Mouse (Mus musculus) gonadal fat pad, adult 2 months (tissue): ENCODE measurements around the gene Sipa1l2. TPM values are rescaled to one million over a fixed set of nuclear protein-coding genes. Genes with fewer than 3 reads are reported as not detected.

Experiments
- DNase-seq: peaks from one replicate; pipeline ENCODE4 v3.0.0-alpha.2; 2012; ENCODE audit warnings: low read depth
- polyA plus RNA-seq: library from polyadenylated mRNA; depleted of rRNA; stranded (reverse); fragments of >200 nt; gene quantifications from 2 replicates; pipeline ENCODE4 v1.2.3, GENCODE M21; 2012

Sipa1l2 gene
- polyA plus RNA-seq, 1 experiment = 8.9 TPM

DNA sequence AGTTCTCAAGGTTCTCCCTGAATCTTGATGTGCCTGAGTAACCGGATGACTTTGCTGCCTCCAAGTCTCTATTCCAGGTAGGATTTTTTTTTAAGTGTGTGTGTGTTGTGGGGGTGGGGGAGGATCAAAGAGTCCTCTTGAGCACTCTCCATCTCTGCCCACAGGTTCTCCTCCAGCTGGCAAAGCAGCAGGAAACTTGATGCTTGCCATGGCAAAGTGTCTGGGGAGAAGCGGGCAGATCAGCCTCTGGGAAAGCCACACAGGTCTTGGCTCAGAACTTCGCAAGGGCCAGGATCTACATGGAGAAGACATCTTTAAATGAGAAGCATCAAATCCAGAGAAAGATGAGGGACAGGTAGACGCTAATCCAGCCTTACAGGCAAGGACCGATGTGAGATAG is 10.8 kb upstream of the Sipa1l2 start:
- no peak for DNase-seq

GRCm38 (mm10) chr8:125576127-125576526 is 6.5 kb upstream of the Sipa1l2 start:
- no peak for DNase-seq

GRCm38 (mm10) chr8:125574280-125574679 is 4.7 kb upstream of the Sipa1l2 start:
- DNase-seq = no peak

DNA sequence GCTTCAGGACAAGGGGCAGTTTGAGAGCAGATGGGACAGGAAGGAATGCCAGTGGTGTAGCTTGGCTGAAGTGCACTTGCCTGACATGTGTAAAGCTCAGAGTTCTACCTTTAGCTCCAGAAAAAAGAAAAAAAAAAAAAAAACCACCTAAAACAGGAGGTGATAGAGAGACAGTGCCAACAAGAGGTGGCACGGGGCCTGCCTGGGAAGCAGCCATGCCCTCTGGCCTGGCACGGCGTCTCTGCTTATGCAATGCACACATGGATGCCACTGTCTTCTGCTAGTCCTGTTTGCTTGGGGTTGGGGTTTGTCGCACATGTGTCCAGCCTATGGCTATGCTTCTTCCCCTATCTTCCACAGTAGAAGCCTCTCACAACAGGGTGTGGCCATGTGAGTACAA is 2.6 kb upstream of the Sipa1l2 start:
- DNase-seq = no peak

DNA sequence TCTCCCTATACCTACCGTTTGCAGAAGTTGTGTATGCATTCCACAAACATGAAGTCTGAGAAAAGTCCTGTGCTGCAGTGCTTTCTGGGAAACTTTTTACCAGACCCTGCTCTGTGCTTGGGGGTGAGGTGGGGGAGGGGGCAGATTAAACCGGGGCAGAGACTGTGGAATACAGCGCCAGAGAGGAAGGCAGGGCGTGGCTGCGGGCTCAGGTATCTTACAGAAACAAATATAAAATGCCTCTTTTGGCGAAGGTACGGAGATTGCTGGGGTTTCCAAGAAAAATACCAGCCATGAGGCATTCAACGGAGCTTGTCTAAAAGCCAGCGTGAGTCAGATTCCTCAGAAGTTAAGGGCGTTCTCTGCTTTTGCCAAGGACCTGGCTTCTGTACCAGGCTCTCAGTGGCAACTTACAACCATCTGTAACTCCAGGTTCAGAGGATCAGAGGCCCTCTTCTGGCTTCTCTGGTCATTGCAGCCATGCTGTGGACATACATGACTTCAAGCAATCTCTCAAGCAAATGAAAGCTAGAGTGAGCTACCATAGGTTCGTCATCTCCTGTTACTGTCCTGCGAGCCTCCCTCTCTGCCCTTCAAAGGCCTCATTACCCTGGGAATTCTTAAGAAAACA is 1.3 kb upstream of the Sipa1l2 start:
- no peak for DNase-seq

DNA sequence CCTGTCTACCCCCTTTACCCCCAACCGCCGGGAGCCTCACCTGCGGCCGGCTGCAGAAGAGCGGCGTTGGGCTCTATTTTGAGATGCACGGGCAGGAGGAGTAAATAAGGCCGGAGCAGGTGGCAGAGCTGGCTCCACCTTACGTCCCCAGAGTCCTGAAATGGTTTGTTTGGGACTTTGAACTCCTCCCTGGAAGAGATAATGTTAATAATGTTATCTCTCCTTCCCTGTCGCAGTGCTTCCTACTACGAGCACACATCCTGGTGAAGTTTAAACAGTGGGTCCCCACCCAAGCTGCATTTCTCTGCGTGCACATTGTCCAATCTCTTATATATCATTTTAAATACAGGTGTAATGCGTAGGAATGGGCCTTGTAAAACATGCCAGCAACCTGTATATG is 781 bp upstream of the Sipa1l2 start:
- DNase-seq = no peak

DNA sequence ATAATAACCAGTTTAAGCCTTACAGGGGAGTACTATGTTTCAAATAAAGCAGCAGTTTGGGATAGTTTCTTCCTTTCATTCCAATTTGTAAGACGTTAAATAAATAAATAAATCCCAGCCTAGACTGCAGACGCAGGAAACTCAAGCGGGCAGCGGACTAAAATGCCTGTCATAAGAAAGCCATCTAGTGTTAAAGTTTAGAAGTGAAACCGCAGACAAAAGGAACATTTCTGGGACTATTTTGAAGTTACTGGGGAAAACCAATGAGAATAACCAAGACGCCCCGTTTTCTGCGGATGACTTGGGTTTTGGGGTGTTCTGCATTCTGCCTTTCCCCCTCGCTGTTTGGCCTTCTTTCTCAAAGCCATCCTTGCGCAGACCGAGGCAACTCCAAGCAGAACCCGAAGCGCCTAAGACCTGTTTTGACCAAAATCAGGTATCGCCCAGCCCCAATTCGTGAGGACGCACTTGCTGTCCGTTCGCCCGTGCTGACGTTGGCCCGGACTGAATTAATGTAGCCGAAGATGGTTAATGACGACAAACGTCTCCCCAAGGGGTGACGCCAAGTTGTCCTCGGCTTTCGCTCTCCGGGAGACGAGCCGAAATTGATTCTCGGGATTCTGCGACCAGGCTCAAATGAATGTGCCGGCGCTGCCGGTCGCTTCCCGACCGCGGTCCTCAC is 616 bp downstream of the Sipa1l2 start:
- no peak for DNase-seq

DNA sequence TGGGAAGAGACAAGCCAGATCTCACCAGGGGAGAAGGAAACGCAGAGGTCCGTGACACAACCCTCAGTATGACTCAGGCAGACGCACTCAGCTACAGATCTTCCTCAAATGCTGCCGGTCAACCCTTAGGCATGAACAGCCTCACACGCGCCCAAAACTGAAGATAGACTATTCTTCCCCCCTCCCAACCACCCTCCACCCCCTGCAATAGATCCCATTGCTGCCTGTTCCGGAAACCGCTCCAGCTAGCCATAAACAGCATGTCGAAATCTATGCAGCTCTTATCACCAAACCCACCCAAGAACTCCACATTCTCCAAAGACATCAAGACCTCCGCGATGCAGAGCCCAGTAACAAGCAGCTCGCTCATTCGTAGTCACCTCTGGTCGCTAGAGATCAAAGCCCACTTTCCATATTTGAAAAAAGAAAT is 1.2 kb downstream of the Sipa1l2 start:
- no peak for DNase-seq

DNA sequence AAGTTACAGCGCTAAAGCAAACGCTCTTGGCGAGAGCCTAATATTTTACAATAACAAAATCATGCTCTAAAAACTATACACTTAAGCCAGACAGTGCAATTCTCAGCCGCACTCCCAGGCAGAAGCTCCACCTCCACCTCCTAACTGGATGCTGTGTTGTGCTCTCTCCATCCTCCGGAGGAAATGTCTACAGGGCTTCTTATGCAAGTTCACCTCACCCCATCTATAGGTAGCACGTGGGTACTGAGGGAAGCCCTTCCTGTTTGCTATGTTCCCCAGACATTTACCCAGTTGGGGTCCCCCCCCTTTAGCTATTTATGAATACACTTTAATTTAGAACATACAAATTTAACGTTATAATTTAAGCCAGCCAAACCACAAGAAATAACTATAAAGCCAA is 2.0 kb downstream of the Sipa1l2 start:
- no peak for DNase-seq

- no peak for DNase-seq
These were observed 6.7 kb downstream of the Sipa1l2 start for GRCm38 (mm10) chr8:125562878-125563277.

DNA sequence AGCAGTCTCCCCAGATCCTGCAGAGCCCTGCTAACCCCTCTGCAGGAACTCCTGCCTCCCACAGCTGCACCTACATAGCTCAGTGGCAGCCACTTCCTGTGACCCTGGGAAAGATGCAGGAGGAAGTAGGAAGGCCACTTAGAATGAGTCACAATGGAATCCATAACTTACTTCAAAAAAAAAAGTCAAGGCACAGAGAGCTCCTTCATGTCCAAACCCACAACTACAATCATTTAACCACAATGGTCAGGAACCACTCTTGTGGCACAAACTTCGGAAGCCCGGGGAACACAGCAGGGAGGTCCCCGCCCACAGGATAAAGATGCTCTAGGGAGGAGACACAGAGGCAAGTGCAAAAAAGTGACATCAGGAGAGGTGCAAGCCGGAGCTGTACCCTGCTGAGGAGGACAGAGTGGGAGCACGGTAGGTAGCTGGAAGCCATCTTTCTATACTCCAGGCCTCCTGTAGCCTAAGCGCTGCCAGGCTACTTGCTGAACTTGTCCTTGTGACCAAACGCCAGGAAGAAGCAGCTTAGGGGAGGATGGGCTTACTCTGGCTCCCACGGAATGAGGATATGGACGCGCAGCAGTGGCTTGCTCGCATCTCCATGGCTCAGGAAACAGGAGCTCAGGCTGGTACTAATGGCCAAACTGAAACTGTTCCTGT is 8.7 kb downstream of the Sipa1l2 start:
- no peak for DNase-seq

DNA sequence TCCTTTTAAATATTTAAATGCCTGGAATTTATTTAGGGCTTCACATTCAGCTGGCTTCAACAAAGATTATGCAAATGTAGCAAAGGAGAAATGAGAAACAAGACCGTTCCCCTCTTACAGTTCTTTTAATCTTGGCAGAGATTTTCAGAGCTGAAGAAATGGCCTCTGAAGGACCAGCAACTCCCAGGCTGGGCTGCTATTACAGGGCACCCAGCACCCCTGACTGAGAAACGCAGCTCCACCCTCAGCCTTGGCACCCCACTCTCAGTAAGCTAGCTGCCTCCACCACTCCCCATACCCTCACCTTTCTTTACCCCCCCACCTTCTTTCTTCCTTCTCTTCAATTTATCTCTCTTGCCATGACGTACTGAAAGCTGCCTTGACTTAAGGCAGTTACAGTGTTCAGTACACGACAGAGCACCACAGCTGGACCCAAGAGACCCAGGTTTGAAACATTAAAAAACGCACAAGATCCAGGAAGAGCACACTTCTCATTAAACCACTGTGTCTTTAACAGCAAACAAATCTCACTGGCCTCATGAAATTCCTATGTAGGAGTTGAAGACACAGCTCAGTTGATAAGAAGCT is 10.4 kb downstream of the Sipa1l2 start:
- DNase-seq = no peak

DNA sequence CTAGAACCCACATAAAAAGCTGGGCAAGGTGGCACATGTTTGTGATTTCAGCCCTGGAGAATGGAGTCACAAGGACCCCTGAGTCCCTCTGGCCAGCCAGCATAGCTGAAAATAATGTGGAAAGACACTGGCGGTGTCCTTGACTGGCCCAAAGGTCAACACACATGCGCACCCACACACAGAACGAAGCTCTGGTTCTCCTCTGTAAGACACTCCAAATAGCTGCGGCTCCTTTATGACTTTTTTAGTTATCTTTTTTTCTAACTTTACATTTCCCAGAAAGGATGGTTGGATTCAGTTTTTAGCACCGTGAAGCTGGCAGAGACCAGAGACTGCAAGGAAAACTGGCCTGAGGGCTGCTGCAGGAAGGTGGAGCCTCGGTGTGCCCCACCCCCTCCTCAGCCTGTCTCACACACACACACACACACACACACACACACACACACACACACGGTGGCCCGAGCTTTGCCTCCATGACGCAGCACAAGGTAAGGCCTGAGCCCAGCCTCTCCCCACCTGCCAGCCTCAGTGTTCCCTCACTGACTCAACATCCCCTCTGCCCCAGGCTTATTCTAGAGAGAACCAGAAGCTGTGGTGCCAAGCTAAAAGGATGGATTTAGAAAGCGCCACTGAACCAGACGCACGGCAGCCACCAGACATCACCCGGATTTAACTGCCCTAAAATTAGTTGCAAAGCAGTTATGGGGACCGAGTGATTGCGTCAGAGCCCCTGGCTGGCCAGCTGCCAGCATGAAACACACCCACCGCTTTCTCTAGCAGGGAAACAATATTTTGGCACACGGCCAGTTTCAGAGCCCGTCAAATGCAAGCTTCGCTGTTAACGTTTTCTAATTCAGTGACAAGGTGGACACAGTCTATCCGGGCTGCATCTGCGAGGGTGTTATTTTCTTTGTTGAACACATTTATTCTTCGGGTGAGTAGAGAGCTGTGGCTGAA is 11.2 kb downstream of the Sipa1l2 start:
- no peak for DNase-seq

- DNase-seq = peak; percentile 75
These were observed 12.1 kb downstream of the Sipa1l2 start for GRCm38 (mm10) chr8:125557391-125558108.

DNA sequence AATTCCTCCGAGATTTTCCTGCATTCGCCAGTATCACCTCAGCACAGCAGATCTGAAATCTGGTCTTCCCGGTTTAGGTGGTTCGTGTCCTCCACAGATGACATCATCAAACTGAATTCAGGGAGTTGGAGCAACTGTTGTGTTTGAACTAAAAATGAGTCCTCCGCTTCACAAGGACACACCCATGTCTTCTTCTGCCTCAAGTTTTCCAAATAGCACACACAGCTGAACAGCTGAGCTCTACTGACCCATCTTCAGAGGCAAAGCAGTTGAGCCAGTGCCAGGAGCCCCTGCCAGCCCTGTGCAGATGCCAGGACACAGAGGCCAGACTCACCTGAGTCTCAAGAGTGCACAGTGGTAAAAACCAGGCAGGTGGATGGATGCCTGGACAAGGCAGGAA is 12.9 kb downstream of the Sipa1l2 start:
- DNase-seq = no peak

DNA sequence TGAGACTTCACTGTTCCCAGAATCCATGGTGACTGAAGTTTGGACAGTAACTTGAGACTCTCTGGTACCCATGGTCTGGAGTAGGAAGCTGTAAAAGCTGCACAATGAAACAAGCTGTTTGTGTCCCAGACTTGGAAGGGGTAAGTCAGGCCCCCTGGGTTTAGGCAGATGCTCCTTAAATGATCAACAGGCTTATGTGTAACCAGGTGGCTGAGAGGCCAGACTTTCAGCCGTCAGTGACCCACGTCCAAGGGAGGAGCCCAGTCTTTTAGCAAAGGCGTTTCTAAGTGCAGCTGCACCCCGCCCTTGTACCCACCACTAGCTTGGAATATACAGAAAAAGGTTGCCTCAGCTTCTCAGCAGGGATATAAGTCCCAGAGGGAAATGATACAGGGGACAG is 19.0 kb downstream of the Sipa1l2 start:
- no peak for DNase-seq

- no peak for DNase-seq
These were observed 22.3 kb downstream of the Sipa1l2 start for GRCm38 (mm10) chr8:125547296-125547695.

DNA sequence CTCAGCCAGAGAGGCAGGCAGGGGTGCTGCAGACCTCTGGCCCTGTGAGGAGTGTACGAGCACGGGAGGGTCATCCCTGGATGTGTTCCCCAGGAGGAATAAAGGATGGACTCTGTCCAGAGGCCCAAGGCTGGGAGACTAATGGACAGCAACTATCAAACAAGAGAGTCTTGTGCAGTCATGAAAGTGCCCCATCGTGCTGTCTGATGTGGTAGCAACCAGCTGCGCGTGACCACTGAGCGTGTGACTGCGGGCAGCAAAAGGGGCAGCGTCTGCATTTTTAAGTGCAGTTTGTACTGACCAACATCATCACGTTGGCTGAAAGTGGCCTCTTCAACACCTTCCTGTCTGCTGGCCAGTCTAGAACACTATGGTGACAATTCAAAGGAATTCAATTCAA is 23.7 kb downstream of the Sipa1l2 start:
- DNase-seq = no peak

DNA sequence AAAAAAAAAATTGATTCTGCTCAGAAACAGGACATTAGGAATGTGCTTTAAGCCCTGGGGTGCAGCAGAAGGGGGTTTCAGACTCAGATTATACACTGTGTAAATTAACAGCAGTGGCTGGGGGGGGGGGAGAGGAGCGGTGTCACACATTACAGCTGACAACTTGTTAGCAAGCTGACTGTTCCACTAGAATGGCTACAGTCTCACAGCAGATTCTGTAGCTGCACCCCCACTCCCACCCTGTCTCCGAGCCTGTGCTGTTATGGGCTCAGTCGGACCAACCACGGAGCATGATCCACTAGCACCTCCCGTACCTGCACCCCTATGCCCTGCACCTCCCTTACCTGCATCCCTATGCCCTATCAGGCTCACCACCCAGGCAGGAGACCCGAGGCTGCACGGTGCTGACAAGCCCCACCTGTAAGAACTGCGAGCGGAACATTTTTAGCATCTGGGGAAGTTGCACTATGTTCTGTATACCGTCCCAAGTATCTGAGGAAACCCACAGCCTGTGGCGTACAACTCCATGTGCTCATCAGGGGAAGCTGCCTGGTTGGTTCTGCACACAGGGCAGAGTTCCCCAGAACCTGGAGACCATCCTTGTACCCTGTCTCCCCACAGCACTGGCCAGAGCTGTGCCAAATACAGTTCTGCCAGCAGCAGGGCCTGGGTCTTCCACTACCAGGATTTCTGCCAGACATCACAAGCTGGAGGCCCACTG is 26.6 kb downstream of the Sipa1l2 start:
- DNase-seq = no peak
